Mouse (Mus musculus) mouse embryonic stem cell (cell line): ENCODE data around the gene Cacng8.
"Not testable (repeated sequence)": the region's sequence is repeated elsewhere in the genome, so short reads cannot be mapped to it uniquely, and the experiment has no call there.

Experiments used
- in situ Hi-C, 2 experiments: fragments of 300-500 bp; cut with MboI; formaldehyde crosslinking; loops; 1 replicate in 1 of 2; 3 replicates in 1 of 2; pipeline ENCODE4 v1.14.3; 2019 to 2020; ENCODE audit warnings: low sequenced_read_pairs in 2 of 2, low pct_unique_long_range_greater_than_20kb in 1 of 2, mixed read lengths in 1 of 2; ENCODE audit not compliant: unreplicated experiment in 1 of 2

Cacng8 gene

GRCm38 (mm10) chr7:3382123-3382522 is 8.4 kb upstream of the Cacng8 start:
- in situ Hi-C loops: loop anchor here in 1 of 2 experiments (5.0 kb wide), 1 partner anchor 40 kb away; no protein-coding TSS in a partner anchor

- in situ Hi-C loops: loop anchor here in 1 of 2 experiments (5.0 kb wide), 1 partner anchor 43 kb away; no protein-coding TSS in a partner anchor
Measured at GRCm38 (mm10) chr7:3384807-3385319, 5.6 kb upstream of the Cacng8 start.

GRCm38 (mm10) chr7:3386036-3386730 is 4.3 kb upstream of the Cacng8 start:
- in situ Hi-C loops: no loop called here

GRCm38 (mm10) chr7:3387761-3388160 is 2.7 kb upstream of the Cacng8 start:
- in situ Hi-C loops: no loop called here

GRCm38 (mm10) chr7:3388885-3389284 is 1.6 kb upstream of the Cacng8 start:
- in situ Hi-C loops: no loop called here

- in situ Hi-C loops: no loop called here
Measured at GRCm38 (mm10) chr7:3389444-3390412, 755 bp upstream of the Cacng8 start.

- in situ Hi-C loops: no loop called here
Measured at GRCm38 (mm10) chr7:3391081-3391451, 583 bp downstream of the Cacng8 start.

GRCm38 (mm10) chr7:3391809-3392208 is 1.3 kb downstream of the Cacng8 start:
- in situ Hi-C loops: no loop called here

GRCm38 (mm10) chr7:3397355-3397754 is 6.9 kb downstream of the Cacng8 start:
- in situ Hi-C loops: no loop called here

- in situ Hi-C loops: no loop called here
Measured at GRCm38 (mm10) chr7:3397797-3398196, 7.3 kb downstream of the Cacng8 start.

- in situ Hi-C loops: not testable (repeated sequence)
Measured at GRCm38 (mm10) chr7:3398363-3398762, 7.9 kb downstream of the Cacng8 start.

- in situ Hi-C loops: no loop called here
Measured at GRCm38 (mm10) chr7:3399937-3400336, 9.5 kb downstream of the Cacng8 start.

- in situ Hi-C loops: no loop called here
Measured at GRCm38 (mm10) chr7:3409729-3410520, 19.4 kb downstream of the Cacng8 start.

- in situ Hi-C loops: no loop called here
Measured at GRCm38 (mm10) chr7:3411160-3411941, 20.9 kb downstream of the Cacng8 start.

GRCm38 (mm10) chr7:3412036-3412435 is 21.6 kb downstream of the Cacng8 start:
- in situ Hi-C loops: no loop called here

GRCm38 (mm10) chr7:3414888-3415287 is 24.4 kb downstream of the Cacng8 start:
- in situ Hi-C loops: no loop called here

GRCm38 (mm10) chr7:3415378-3415777 is 24.9 kb downstream of the Cacng8 start:
- in situ Hi-C loops: no loop called here

GRCm38 (mm10) chr7:3419941-3420340 is 29.5 kb downstream of the Cacng8 start:
- in situ Hi-C loops: no loop called here
